Mouse (Mus musculus) liver, embryonic 14.5 days (tissue): Measurements from ENCODE around the gene Gfra1. TPM values are rescaled to one million over a fixed set of nuclear protein-coding genes. Genes with fewer than 3 reads are reported as not detected.

Experiments used
- ATAC-seq: fragments of 200-750 bp; cut with Nextera tagmentation; 2 replicates; pipeline ENCODE4 v1.8.0; 2017; ENCODE audit warnings: moderate number of reproducible peaks, mild to moderate bottlenecking, moderate library complexity; ENCODE audit not compliant: insufficient read depth
- DNase-seq, 3 experiments: peaks; one replicate each; pipeline ENCODE4 v3.0.0-alpha.2; 2012 to 2013; ENCODE audit warnings: low read depth in 3 of 3, low spot score in 3 of 3
- H3K27ac ChIP-seq: fragments of 300-500 bp; sonication (generic); 2 replicates; pipeline ENCODE4 v1.5.1; 2014; ENCODE audit warnings: moderate library complexity, mild to moderate bottlenecking, control low read depth, inconsistent platforms
- H3K27me3 ChIP-seq: fragments of 300-500 bp; sonication (generic); 2 replicates; pipeline ENCODE4 v1.6.1; 2014; ENCODE audit warnings: mild to moderate bottlenecking, low read length, moderate library complexity; ENCODE audit not compliant: control insufficient read depth, insufficient read depth
- H3K36me3 ChIP-seq: fragments of 300-500 bp; sonication (generic); replicated peaks from 2 replicates; pipeline ENCODE4 v1.6.1; 2014; ENCODE audit warnings: low read depth; ENCODE audit not compliant: control insufficient read depth, insufficient read depth
- H3K4me1 ChIP-seq, 2 experiments: fragments of 200-500 bp in 1 of 2; fragments of 300-500 bp in 1 of 2; sonication (generic) in 1 of 2; replicated peaks; 2 replicates each; pipeline ENCODE4 v1.6.1; 2012 to 2014; ENCODE audit warnings: antibody characterized with exemption in 1 of 2, inconsistent platforms in 1 of 2, low read length in 1 of 2; ENCODE audit not compliant: control insufficient read depth in 2 of 2, insufficient read depth in 2 of 2
- H3K4me2 ChIP-seq: fragments of 300-500 bp; sonication (generic); 2 replicates; pipeline ENCODE4 v1.6.1; 2014; ENCODE audit warnings: low read depth, mild to moderate bottlenecking, control low read depth, moderate library complexity
- H3K4me3 ChIP-seq, 2 experiments: fragments of 200-500 bp in 1 of 2; fragments of 300-500 bp in 1 of 2; sonication (generic) in 1 of 2; 2 replicates each; pipeline ENCODE4 v1.5.1; 2012 to 2014; ENCODE audit warnings: low read depth in 2 of 2, low read length in 2 of 2, mild to moderate bottlenecking in 2 of 2, control low read depth in 1 of 2, inconsistent platforms in 1 of 2, moderate library complexity in 1 of 2; ENCODE audit not compliant: insufficient read depth in 1 of 2
- H3K9ac ChIP-seq: fragments of 300-500 bp; sonication (generic); replicated peaks from 2 replicates; pipeline ENCODE4 v1.6.1; 2014; ENCODE audit warnings: mild to moderate bottlenecking, control low read depth, moderate library complexity
- H3K9me3 ChIP-seq: fragments of 300-500 bp; sonication (generic); 2 replicates; pipeline ENCODE4 v1.6.1; 2016; ENCODE audit warnings: low read length, mixed read lengths; ENCODE audit not compliant: control insufficient read depth
- CTCF ChIP-seq: IDR thresholded peaks from 2 replicates; pipeline ENCODE4 v1.5.1; 2016; ENCODE audit warnings: antibody characterized with exemption, low read depth, control low read depth
- EP300 ChIP-seq: IDR thresholded peaks from 2 replicates; pipeline ENCODE4 v1.6.1; 2016; ENCODE audit warnings: antibody characterized with exemption, low read depth
- WGBS: fragments of 180-500 bp; shearing (Covaris S2); extraction: QIAGEN DNeasy Blood & Tissue Kit; methylation state at CpG from one replicate; pipeline ENCODE4 v1.1.7; 2014; ENCODE audit not compliant: insufficient replicate concordance; 5-methylcytosine and 5-hydroxymethylcytosine counted together
- polyA plus RNA-seq, 2 experiments: library from polyadenylated mRNA; depleted of rRNA in 1 of 2; stranded (reverse) in 1 of 2; unstranded in 1 of 2; fragments of >200 nt; fragmentation: Nextera tagmentation in 1 of 2; extraction: Ambion mirVana in 1 of 2; gene quantifications; 2 replicates each; pipeline versions ENCODE4 v1.2.1 to v1.2.3; 2012 to 2014

Gfra1 gene
- polyA plus RNA-seq, 2 experiments, result 2.7 to 3.8 TPM

DNA sequence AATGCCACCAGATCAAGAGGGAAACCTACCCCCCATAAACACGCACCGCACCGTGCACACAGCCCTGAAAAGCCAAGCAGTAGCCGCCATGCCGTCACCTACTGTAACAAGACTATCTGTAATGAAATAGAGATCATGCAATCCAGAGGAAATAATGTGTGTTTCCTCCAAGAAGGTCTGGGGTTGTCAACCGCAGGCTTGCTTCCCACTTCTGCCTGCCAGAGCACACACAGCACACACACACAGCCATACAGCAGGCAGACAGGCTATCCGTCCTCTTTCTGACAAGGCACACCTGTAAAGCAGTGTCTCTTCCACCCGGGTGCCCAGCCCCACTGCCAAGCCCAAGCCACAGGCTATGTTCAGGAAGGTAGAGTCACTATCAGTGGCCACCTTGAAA lies 66.2 kb downstream of the Gfra1 start:
- Histone ChIP-seq H3K9me3 (no peaks in the 10 kb centered on the region), H3K9ac (no peak overlapping the region), H3K27ac (no peak overlapping the region), H3K36me3 (no peaks in the 10 kb centered on the region), H3K4me2 (no peak overlapping the region), H3K4me1 (peaks cover 0 to 3% of the 10 kb centered on the region in 2 experiments; a peak in 1 of 4 replicates), H3K27me3 (no peaks in the 10 kb centered on the region), H3K4me3 (no peak overlapping the region)
- DNase-seq, result no peak
- no peak for ATAC-seq
- 64% methylated on average over 8 of the region's 8 CpGs for WGBS
- no peak for TF ChIP-seq EP300
- no peak for TF ChIP-seq CTCF

DNA sequence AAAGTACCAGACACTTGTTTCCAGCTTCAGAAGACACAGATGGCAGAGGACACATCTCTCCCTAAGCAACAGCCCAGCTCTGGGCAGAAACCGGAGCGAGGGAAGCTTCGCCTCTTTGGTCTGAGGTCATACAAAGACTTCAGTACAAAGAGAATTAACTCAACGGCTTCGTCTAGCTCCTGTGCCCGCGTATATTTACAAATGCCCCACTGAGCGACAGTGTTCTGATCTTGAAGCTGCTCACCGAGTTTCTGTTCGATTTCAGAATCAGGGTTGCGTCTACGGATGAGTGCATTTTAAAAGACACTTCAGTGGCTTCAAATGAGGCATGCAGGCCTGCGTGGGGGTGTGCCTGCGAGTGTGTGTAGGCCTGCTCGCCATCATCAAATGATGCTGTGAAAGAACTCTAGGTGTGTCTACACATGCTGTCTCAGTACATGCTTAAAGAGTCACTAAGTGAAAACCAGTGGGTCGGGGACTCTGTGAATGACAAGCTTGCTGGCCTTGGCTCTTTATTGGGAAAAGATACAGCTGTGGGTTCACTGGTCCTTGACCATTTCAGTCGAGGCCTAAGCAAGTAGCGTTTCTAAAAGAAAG lies 66.8 kb downstream of the Gfra1 start:
- 71% methylated on average over 18 of the region's 18 CpGs for WGBS

DNA sequence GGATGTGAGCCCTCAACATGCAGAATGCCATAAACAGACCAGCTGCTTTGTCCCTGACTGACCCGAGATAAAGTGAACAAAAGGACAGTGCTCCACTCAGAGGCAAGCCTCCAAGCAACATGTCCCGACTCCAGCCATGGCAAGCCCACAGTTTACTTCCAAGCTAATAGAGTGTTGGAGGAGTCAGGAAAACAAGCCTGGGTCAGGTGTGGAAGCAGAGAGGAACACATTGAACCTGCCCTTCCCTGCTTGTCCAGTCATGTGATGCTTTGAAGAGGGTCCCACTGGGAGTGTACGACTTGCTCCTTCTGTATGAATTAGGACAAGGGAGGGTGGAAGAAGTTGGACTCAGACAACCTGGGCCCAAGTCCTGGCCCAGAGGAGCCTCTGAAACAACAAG lies 72.4 kb downstream of the Gfra1 start:
- 0 out of 4 replicates have a peak, but pooled peaks cover 0 to 1% of the 10 kb centered on the region in 2 experiments for H3K4me1 ChIP-seq
- no peak overlapping the region for H3K27ac ChIP-seq
- TF ChIP-seq EP300, result no peak
- no peak for TF ChIP-seq CTCF
- ATAC-seq (no peak), DNase-seq (no peak)
- no peaks in the 10 kb centered on the region for H3K36me3 ChIP-seq
- no peaks in the 10 kb centered on the region for H3K27me3 ChIP-seq
- H3K9ac ChIP-seq, result no peak overlapping the region
- 43% methylated on average over 3 of the region's 3 CpGs for whole genome bisulfite sequencing
- no peaks in the 10 kb centered on the region for H3K9me3 ChIP-seq
- no peak overlapping the region for H3K4me3 ChIP-seq
- H3K4me2 ChIP-seq, result no peak overlapping the region

More for the DNA sequence above, 66.8 kb downstream of the Gfra1 start:
- Histone ChIP-seq H3K9me3 (no peaks in the 10 kb centered on the region), H3K4me3 (no peak overlapping the region), H3K4me2 (no peak overlapping the region), H3K4me1 (peaks cover 0 to 1% of the 10 kb centered on the region in 2 experiments; a peak in 1 of 4 replicates), H3K27ac (no peak overlapping the region), H3K9ac (no peak overlapping the region), H3K36me3 (no peaks in the 10 kb centered on the region), H3K27me3 (no peaks in the 10 kb centered on the region)
- no peak for TF ChIP-seq EP300
- no peak for TF ChIP-seq CTCF
- ATAC-seq, result no peak
- DNase-seq, result no peak

DNA sequence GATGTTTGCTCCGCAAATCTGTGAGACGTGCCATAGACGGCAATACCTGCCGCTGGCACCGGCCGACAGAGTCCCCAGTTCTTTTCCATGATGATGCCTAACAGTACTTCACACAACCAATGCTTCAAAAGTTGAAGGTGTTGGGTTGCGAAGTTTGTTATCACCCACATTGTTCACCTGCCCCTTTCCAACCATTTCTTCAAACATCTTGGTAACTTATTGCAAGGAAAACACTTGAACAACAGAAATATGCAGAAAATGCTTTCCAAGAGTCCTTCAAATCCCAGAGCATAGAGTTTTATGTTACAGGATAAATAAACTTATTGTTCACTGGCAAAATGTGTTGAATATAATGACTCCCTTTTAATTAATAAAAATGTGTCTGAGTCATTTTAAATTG lies 73.2 kb downstream of the Gfra1 start:
- DNase-seq, result no peak
- no peak overlapping the region for H3K4me2 ChIP-seq
- no peak overlapping the region for H3K4me3 ChIP-seq
- no peaks in the 10 kb centered on the region for H3K36me3 ChIP-seq
- H3K4me1 ChIP-seq, result peaks cover 0 to 1% of the 10 kb centered on the region in 2 experiments; a peak in 1 of 4 replicates
- WGBS, result 81% methylated on average over 7 of the region's 7 CpGs
- no peak overlapping the region for H3K9ac ChIP-seq
- H3K27me3 ChIP-seq, result no peaks in the 10 kb centered on the region
- no peak overlapping the region for H3K27ac ChIP-seq
- TF ChIP-seq CTCF, result no peak
- no peak for TF ChIP-seq EP300
- no peaks in the 10 kb centered on the region for H3K9me3 ChIP-seq
- no peak for ATAC-seq

DNA sequence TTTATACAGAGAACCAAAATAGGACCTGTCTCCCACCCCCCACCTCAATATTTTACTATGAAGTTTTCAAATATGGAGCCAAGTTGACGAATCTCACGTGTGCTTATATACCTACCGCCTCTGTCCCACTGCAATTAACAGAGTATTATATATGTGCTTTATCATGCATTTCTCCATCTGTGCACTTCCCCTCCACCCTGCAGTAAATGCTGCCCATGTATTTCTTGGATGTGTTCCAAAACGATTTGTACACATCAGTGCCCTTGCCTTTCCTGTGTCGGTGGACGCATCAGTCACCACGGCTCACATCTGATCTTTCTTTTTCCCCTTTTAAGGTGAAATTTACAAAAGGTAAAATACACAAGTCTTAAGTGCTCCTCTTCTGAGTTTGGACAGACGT lies 77.7 kb downstream of the Gfra1 start:
- Histone ChIP-seq H3K27ac (no peak overlapping the region), H3K36me3 (no peaks in the 10 kb centered on the region), H3K4me1 (no peaks in the 10 kb centered on the region; a peak in 1 of 4 replicates), H3K27me3 (no peaks in the 10 kb centered on the region), H3K9me3 (no peaks in the 10 kb centered on the region), H3K9ac (no peak overlapping the region), H3K4me2 (no peak overlapping the region), H3K4me3 (no peak overlapping the region)
- 62% methylated on average over 8 of the region's 8 CpGs for WGBS
- DNase-seq (no peak), ATAC-seq (no peak)
- TF ChIP-seq CTCF (no peak), EP300 (no peak)
